Mouse (Mus musculus): ENCODE results near the gene Fitm2.

DNA sequence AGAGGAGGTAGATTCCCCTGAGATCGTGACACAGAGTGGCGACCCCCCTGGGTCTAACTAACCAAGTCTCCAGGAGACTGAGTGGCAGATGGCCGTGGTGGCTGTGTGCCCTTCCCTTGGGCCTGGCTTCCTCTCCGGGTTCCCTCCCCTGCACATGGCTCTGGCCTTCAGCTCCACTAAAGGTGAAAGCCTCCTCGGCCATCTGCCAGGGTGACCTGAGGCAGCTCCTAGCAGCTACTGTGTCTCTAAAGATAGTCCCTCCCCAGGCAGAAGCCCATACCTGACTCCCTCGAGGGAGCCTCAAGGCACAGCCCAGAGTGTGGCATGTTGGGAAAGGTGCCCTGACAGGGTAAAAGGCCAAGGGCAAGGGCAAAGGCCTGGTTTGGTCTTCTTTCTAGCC is 28.9 kb downstream of the Fitm2 start:
- TF ChIP-seq GATA1 (IDR thresholded peaks at IDR 0.05; ENCODE audit: low read length) (no peak), TAL1 (IDR thresholded peaks at IDR 0.05; ENCODE audit: low read length) (no peak)

Measured in erythroblast, embryonic 14.5 days (primary cell).